Mouse (Mus musculus) ES-E14 (cell line): ENCODE results near the gene Msi2. TPM values are rescaled to one million over a fixed set of nuclear protein-coding genes. Genes with fewer than 3 reads are reported as not detected.

ENCODE experiments used
- DNase-seq: peaks from one replicate; pipeline ENCODE4 v3.0.0-alpha.2; 2013; ENCODE audit warnings: low read depth, low spot score
- H3K27ac ChIP-seq: 2 replicates; pipeline ENCODE4 v1.5.1; 2012; ENCODE audit warnings: low read depth, mild to moderate bottlenecking, low read length, moderate library complexity, mixed read lengths; ENCODE audit not compliant: poor library complexity, insufficient read depth, severe bottlenecking
- H3K36me3 ChIP-seq: 2 replicates; pipeline ENCODE4 v1.6.1; 2012; ENCODE audit warnings: mild to moderate bottlenecking, low read length, moderate library complexity, mixed read lengths; ENCODE audit not compliant: control insufficient read depth, poor library complexity, insufficient read depth, severe bottlenecking
- H3K4me1 ChIP-seq, 2 experiments: fragments of 150-350 bp in 1 of 2; sonication (generic) in 1 of 2; 2 replicates each; pipeline ENCODE4 v1.6.1; 2012; ENCODE audit warnings: low read length in 2 of 2, mild to moderate bottlenecking in 1 of 2, mixed read lengths in 1 of 2; ENCODE audit not compliant: control insufficient read depth in 2 of 2, insufficient read depth in 2 of 2, poor library complexity in 1 of 2
- H3K4me3 ChIP-seq, 2 experiments: fragments of 150-350 bp in 1 of 2; sonication (generic) in 1 of 2; 2 replicates each; pipeline ENCODE4 v1.5.1; 2012; ENCODE audit warnings: low read length in 2 of 2, low read depth in 1 of 2, mild to moderate bottlenecking in 1 of 2, mixed read lengths in 1 of 2; ENCODE audit not compliant: insufficient read depth in 1 of 2, poor library complexity in 1 of 2, severe bottlenecking in 1 of 2
- H3K9ac ChIP-seq: 2 replicates; pipeline ENCODE4 v1.6.1; 2012; ENCODE audit warnings: low read depth, mild to moderate bottlenecking, low read length, mixed read lengths; ENCODE audit not compliant: poor library complexity, insufficient read depth, severe bottlenecking
- H3K9me3 ChIP-seq: fragments of 150-350 bp; sonication (generic); 2 replicates; pipeline ENCODE4 v1.6.1; 2012; ENCODE audit warnings: low read depth, mild to moderate bottlenecking, low read length; ENCODE audit not compliant: control insufficient read depth, insufficient read depth
- CHD2 ChIP-seq: IDR thresholded peaks from 2 replicates; pipeline ENCODE4 v1.6.1; 2014; ENCODE audit warnings: mild to moderate bottlenecking, low read depth, low read length, inconsistent platforms
- HCFC1 ChIP-seq: IDR thresholded peaks from 2 replicates; pipeline ENCODE4 v1.6.1; 2012; ENCODE audit warnings: low read length, inconsistent platforms, borderline replicate concordance; ENCODE audit not compliant: insufficient read depth
- MAFK ChIP-seq: IDR thresholded peaks from 2 replicates; pipeline ENCODE4 v1.6.1; 2014; ENCODE audit warnings: mild to moderate bottlenecking, low read depth, low read length, inconsistent platforms; ENCODE audit not compliant: insufficient read depth
- ZC3H11A ChIP-seq: IDR thresholded peaks from 2 replicates; pipeline ENCODE4 v1.6.1; 2012; ENCODE audit warnings: low read depth, mild to moderate bottlenecking, inconsistent platforms, low read length, borderline replicate concordance
- ZNF384 ChIP-seq: IDR thresholded peaks from 2 replicates; pipeline ENCODE4 v1.6.1; 2012; ENCODE audit warnings: low read depth, low read length, inconsistent platforms
- in situ Hi-C, 2 experiments: fragments of 600-800 bp; cut with MboI; formaldehyde crosslinking; loops; one replicate each; pipeline ENCODE4 v1.15.1; 2025; ENCODE audit warnings: low sequenced_read_pairs in 2 of 2, inconsistent platforms in 1 of 2; ENCODE audit not compliant: unreplicated experiment in 2 of 2
- total RNA-seq: library from RNA; depleted of rRNA; stranded (reverse); fragments of 300-350 nt; gene quantifications from 2 replicates; pipeline ENCODE4 v1.2.3, GENCODE M21; 2012

Msi2 gene
- total RNA-seq, 1 experiment: 66.4 TPM

DNA sequence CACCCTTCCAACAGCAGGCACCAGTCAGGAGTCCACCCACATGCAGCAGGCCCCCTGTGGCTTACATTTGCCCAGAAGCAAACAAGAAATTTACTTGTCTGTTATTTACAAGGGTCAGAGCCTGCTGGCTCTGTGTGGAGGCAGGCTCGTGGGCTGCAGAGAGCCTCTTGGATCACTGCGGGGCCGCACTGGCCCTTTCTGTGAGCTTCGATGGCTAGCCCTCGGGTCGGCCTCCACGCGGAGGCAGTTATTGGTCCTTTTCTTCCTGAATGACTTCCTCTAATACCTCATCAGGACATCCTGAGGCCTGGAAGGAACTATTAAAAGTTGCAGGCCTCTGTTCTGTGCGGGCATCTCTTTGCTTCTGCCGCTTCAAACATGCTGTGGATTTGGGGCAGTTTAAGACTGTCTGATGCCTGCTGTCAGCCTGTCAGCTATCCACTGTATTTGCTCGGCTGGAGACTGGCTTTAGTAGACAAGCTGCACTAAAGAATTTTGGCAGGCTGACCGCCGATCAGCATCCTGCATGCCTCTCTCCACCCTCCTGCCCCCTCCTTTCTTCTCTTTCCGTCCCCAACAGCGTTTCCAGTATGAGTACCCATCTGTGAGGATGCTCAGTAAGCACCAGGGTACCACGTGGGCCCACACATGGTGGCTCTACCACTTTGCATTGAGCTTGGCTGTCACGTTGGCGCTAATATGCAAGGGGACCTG, 304.0 kb downstream of the Msi2 start:
- Histone ChIP-seq H3K4me3 (no peak overlapping the region), H3K9ac (no peak overlapping the region), H3K36me3 (no peaks in the 10 kb centered on the region; the same call in 1 of the 2 replicates), H3K27ac (no peak overlapping the region), H3K9me3 (no peaks in the 10 kb centered on the region), H3K4me1 (peaks cover 11 to 15% of the 10 kb centered on the region in 2 experiments)
- in situ Hi-C loops: no loop called here
- TF ChIP-seq ZC3H11A (no peak), HCFC1 (no peak), CHD2 (no peak), ZNF384 (no peak), MAFK (no peak)
- no peak for DNase-seq

DNA sequence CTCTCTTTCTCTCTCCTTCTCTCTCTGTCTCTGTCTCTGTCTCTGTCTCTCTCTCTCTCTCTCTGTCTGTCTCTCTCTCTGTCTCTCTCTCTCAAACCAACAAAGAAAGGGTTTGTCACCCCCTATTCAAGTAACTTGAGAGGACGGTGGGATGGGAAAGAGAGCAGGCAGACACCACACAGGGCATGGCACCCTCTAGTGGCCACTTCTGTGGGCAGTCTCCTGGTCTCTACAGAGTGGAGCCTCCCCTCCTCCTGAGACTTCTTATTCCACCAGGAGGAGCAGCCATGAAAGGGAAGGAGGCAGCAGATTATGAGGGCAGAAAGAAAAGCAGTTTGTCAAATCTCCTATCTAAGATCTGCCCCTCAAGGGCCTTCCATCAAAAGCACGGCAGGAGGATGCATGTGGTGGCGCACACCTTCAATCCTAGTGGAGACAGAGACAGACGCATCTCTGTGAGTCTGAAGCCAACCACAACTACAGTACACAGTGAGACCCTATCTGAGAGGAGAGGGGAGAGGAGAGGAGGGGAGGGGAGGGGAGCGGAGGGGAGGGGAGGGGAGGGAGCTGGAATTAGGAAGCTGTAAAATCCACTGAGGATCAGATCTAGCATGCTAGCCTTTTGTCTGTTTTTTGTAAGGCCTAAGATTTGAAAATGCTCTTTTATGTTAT, 305.8 kb downstream of the Msi2 start:
- H3K36me3 ChIP-seq: peaks cover 2% of the 10 kb centered on the region; the same call in 1 of the 2 replicates
- H3K9ac ChIP-seq: no peak overlapping the region
- no peak overlapping the region for H3K4me3 ChIP-seq
- in situ Hi-C loops: no loop called here
- H3K4me1 ChIP-seq: peaks cover 11 to 12% of the 10 kb centered on the region in 2 experiments
- no peak overlapping the region for H3K27ac ChIP-seq
- DNase-seq: no peak
- TF ChIP-seq ZNF384 (no peak), CHD2 (no peak), MAFK (no peak), ZC3H11A (peak; percentile 32; the same call in 1 of the 2 replicates), HCFC1 (no peak)
- H3K9me3 ChIP-seq: no peaks in the 10 kb centered on the region

GRCm38 (mm10) chr11:88408305-88408704, 310.0 kb downstream of the Msi2 start:
- in situ Hi-C loops: no loop called here
- no peak overlapping the region for H3K4me3 ChIP-seq

GRCm38 (mm10) chr11:88406408-88406915, 311.9 kb downstream of the Msi2 start:
- Histone ChIP-seq H3K4me1 (peaks cover 17 to 34% of the 10 kb centered on the region in 2 experiments), H3K36me3 (peaks cover 7% of the 10 kb centered on the region; the same call in 1 of the 2 replicates), H3K9ac (no peak overlapping the region), H3K27ac (no peak overlapping the region), H3K9me3 (no peaks in the 10 kb centered on the region), H3K4me3 (no peak overlapping the region)
- no peak for TF ChIP-seq ZC3H11A
- TF ChIP-seq MAFK: no peak
- no peak for TF ChIP-seq CHD2
- TF ChIP-seq ZNF384: no peak
- no peak for TF ChIP-seq HCFC1
- DNase-seq: no peak
- in situ Hi-C loops: no loop called here

More at GRCm38 (mm10) chr11:88408305-88408704, 310.0 kb downstream of the Msi2 start:
- H3K4me1 ChIP-seq: peaks cover 18 to 33% of the 10 kb centered on the region in 2 experiments
- H3K36me3 ChIP-seq: peaks cover 5% of the 10 kb centered on the region; the same call in 1 of the 2 replicates
- no peak overlapping the region for H3K27ac ChIP-seq
- no peak overlapping the region for H3K9ac ChIP-seq
- no peak for DNase-seq
- no peak for TF ChIP-seq CHD2
- TF ChIP-seq ZNF384: no peak
- no peak for TF ChIP-seq MAFK
- TF ChIP-seq ZC3H11A: no peak
- TF ChIP-seq HCFC1: no peak
- H3K9me3 ChIP-seq: no peaks in the 10 kb centered on the region
